Mouse (Mus musculus): ENCODE data around the gene Gna12. TPM values are rescaled to one million over a fixed set of nuclear protein-coding genes. Genes with fewer than 3 reads are reported as not detected.

Gene Gna12
- polyA plus RNA-seq, 1 experiment from 2014 or later, result 9.4 TPM

GRCm38 (mm10) chr5:140815059-140815728 lies 15.0 kb downstream of the Gna12 start:
- 11% methylated on average over 9 of the region's 9 CpGs for WGBS
- ATAC-seq (ENCODE audit: extremely low read depth, insufficient number of reproducible peaks, low FRiP score, low TSS enrichment), result no peak
- peak overlapping the region; percentile 47 for H3K4me2 ChIP-seq

GRCm38 (mm10) chr5:140814403-140814802 lies 15.8 kb downstream of the Gna12 start:
- H3K4me2 ChIP-seq, result no peak overlapping the region
- H3K4me3 ChIP-seq, result no peak overlapping the region
- 80% methylated on average over 5 of the region's 5 CpGs for WGBS
- peaks cover 93% of the 10 kb centered on the region for H3K4me1 ChIP-seq
- no peak for ATAC-seq (ENCODE audit: extremely low read depth, insufficient number of reproducible peaks, low FRiP score, low TSS enrichment)
- H3K27me3 ChIP-seq (replicated peaks), result no peaks in the 10 kb centered on the region
- no peaks in the 10 kb centered on the region for H3K9me3 ChIP-seq
- peaks cover 5% of the 10 kb centered on the region; the same call in 1 of the 2 replicates for H3K36me3 ChIP-seq
- H3K9ac ChIP-seq, result no peak overlapping the region
- no peak overlapping the region for H3K27ac ChIP-seq (replicated peaks)

More at GRCm38 (mm10) chr5:140815059-140815728, 15.0 kb downstream of the Gna12 start:
- H3K36me3 ChIP-seq, result peaks cover 5% of the 10 kb centered on the region; the same call in 1 of the 2 replicates
- H3K4me1 ChIP-seq, result peaks cover 93% of the 10 kb centered on the region
- H3K27me3 ChIP-seq (replicated peaks), result no peaks in the 10 kb centered on the region
- peak overlapping the region; percentile 70 for H3K27ac ChIP-seq (replicated peaks)
- H3K9me3 ChIP-seq, result no peaks in the 10 kb centered on the region
- no peak overlapping the region for H3K4me3 ChIP-seq
- peak overlapping the region; percentile 15; the same call in 1 of the 2 replicates for H3K9ac ChIP-seq

- 45% methylated on average over 4 of the region's 4 CpGs for WGBS
- no peak overlapping the region for H3K9ac ChIP-seq
- no peak for ATAC-seq (ENCODE audit: extremely low read depth, insufficient number of reproducible peaks, low FRiP score, low TSS enrichment)
- peaks cover 4% of the 10 kb centered on the region; the same call in 1 of the 2 replicates for H3K36me3 ChIP-seq
- no peak overlapping the region for H3K27ac ChIP-seq (replicated peaks)
- H3K9me3 ChIP-seq, result no peaks in the 10 kb centered on the region
- no peak overlapping the region for H3K4me2 ChIP-seq
- H3K4me1 ChIP-seq, result peaks cover 88% of the 10 kb centered on the region
- H3K4me3 ChIP-seq, result no peak overlapping the region
- no peaks in the 10 kb centered on the region for H3K27me3 ChIP-seq (replicated peaks)
Observed at GRCm38 (mm10) chr5:140812699-140813098, 17.5 kb downstream of the Gna12 start.

- no peak for ATAC-seq (ENCODE audit: extremely low read depth, insufficient number of reproducible peaks, low FRiP score, low TSS enrichment)
- H3K27me3 ChIP-seq (replicated peaks), result no peaks in the 10 kb centered on the region
- H3K4me1 ChIP-seq, result peaks cover 88% of the 10 kb centered on the region
- 0 out of 2 replicates have a peak, but pooled peaks cover 4% of the 10 kb centered on the region for H3K36me3 ChIP-seq
- H3K4me3 ChIP-seq, result no peak overlapping the region
- 71% methylated on average over 5 of the region's 5 CpGs for WGBS
- no peak overlapping the region for H3K27ac ChIP-seq (replicated peaks)
- H3K9ac ChIP-seq, result no peak overlapping the region
- H3K4me2 ChIP-seq, result no peak overlapping the region
- no peaks in the 10 kb centered on the region for H3K9me3 ChIP-seq
Observed at GRCm38 (mm10) chr5:140812063-140812462, 18.2 kb downstream of the Gna12 start.

- H3K9ac ChIP-seq, result no peak overlapping the region
- no peak overlapping the region for H3K4me2 ChIP-seq
- H3K4me3 ChIP-seq, result no peak overlapping the region
- H3K9me3 ChIP-seq, result no peaks in the 10 kb centered on the region
- 52% methylated on average over 2 of the region's 2 CpGs for WGBS
- no peaks in the 10 kb centered on the region for H3K27me3 ChIP-seq (replicated peaks)
- peaks cover 88% of the 10 kb centered on the region for H3K4me1 ChIP-seq
- 0 out of 2 replicates have a peak, but pooled peaks cover 4% of the 10 kb centered on the region for H3K36me3 ChIP-seq
- ATAC-seq (ENCODE audit: extremely low read depth, insufficient number of reproducible peaks, low FRiP score, low TSS enrichment), result no peak
- H3K27ac ChIP-seq (replicated peaks), result no peak overlapping the region
Observed at GRCm38 (mm10) chr5:140811390-140811789, 18.8 kb downstream of the Gna12 start.

- Histone ChIP-seq H3K27ac (replicated peaks) (no peak overlapping the region; the same call in 1 of the 2 replicates), H3K4me1 (peaks cover 79% of the 10 kb centered on the region), H3K36me3 (0 out of 2 replicates have a peak, but pooled peaks cover 4% of the 10 kb centered on the region), H3K27me3 (replicated peaks) (no peaks in the 10 kb centered on the region), H3K9me3 (no peaks in the 10 kb centered on the region), H3K4me3 (no peak overlapping the region), H3K9ac (no peak overlapping the region), H3K4me2 (no peak overlapping the region)
- 37% methylated on average over 2 of the region's 2 CpGs for WGBS
- no peak for ATAC-seq (ENCODE audit: extremely low read depth, insufficient number of reproducible peaks, low FRiP score, low TSS enrichment)
Observed at GRCm38 (mm10) chr5:140806939-140807338, 23.3 kb downstream of the Gna12 start.

- no peak overlapping the region for H3K4me2 ChIP-seq
- H3K27ac ChIP-seq (replicated peaks), result no peak overlapping the region
- 0 out of 2 replicates have a peak, but pooled peaks cover 4% of the 10 kb centered on the region for H3K36me3 ChIP-seq
- no peaks in the 10 kb centered on the region for H3K9me3 ChIP-seq
- WGBS, result 81% methylated on average over 2 of the region's 2 CpGs
- ATAC-seq (ENCODE audit: extremely low read depth, insufficient number of reproducible peaks, low FRiP score, low TSS enrichment), result no peak
- no peaks in the 10 kb centered on the region for H3K27me3 ChIP-seq (replicated peaks)
- no peak overlapping the region for H3K4me3 ChIP-seq
- no peak overlapping the region for H3K9ac ChIP-seq
- peaks cover 79% of the 10 kb centered on the region for H3K4me1 ChIP-seq
Observed at GRCm38 (mm10) chr5:140806252-140806651, 24.0 kb downstream of the Gna12 start.

- Histone ChIP-seq H3K27ac (replicated peaks) (no peak overlapping the region), H3K9ac (no peak overlapping the region), H3K36me3 (no peaks in the 10 kb centered on the region), H3K9me3 (no peaks in the 10 kb centered on the region), H3K27me3 (replicated peaks) (no peaks in the 10 kb centered on the region), H3K4me1 (peaks cover 89% of the 10 kb centered on the region), H3K4me2 (no peak overlapping the region), H3K4me3 (no peak overlapping the region)
- ATAC-seq (ENCODE audit: extremely low read depth, insufficient number of reproducible peaks, low FRiP score, low TSS enrichment), result no peak
- WGBS, result 76% methylated on average over 5 of the region's 5 CpGs
Observed at GRCm38 (mm10) chr5:140801782-140802181, 28.4 kb downstream of the Gna12 start.

- no peak overlapping the region for H3K9ac ChIP-seq
- H3K27me3 ChIP-seq (replicated peaks), result no peaks in the 10 kb centered on the region
- H3K4me2 ChIP-seq, result no peak overlapping the region
- whole genome bisulfite sequencing, result 65% methylated on average over 6 of the region's 6 CpGs
- peak overlapping the region; percentile 43; the same call in 1 of the 2 replicates for H3K27ac ChIP-seq (replicated peaks)
- H3K9me3 ChIP-seq, result no peaks in the 10 kb centered on the region
- H3K4me3 ChIP-seq, result no peak overlapping the region
- H3K4me1 ChIP-seq, result peaks cover 91% of the 10 kb centered on the region
- H3K36me3 ChIP-seq, result no peaks in the 10 kb centered on the region
- ATAC-seq (ENCODE audit: extremely low read depth, insufficient number of reproducible peaks, low FRiP score, low TSS enrichment), result no peak
Observed at GRCm38 (mm10) chr5:140800288-140800923, 29.8 kb downstream of the Gna12 start.

- 47% methylated on average over 2 of the region's 2 CpGs for WGBS
- no peaks in the 10 kb centered on the region for H3K27me3 ChIP-seq (replicated peaks)
- ATAC-seq (ENCODE audit: extremely low read depth, insufficient number of reproducible peaks, low FRiP score, low TSS enrichment), result no peak
- peaks cover 91% of the 10 kb centered on the region for H3K4me1 ChIP-seq
- no peaks in the 10 kb centered on the region for H3K9me3 ChIP-seq
- no peaks in the 10 kb centered on the region for H3K36me3 ChIP-seq
- H3K4me3 ChIP-seq, result no peak overlapping the region
- H3K9ac ChIP-seq, result peak overlapping the region; percentile 54; the same call in 1 of the 2 replicates
- peak overlapping the region; percentile 78 for H3K27ac ChIP-seq (replicated peaks)
- H3K4me2 ChIP-seq, result no peak overlapping the region
Observed at GRCm38 (mm10) chr5:140799190-140799589, 31.0 kb downstream of the Gna12 start.

- Histone ChIP-seq H3K9me3 (no peaks in the 10 kb centered on the region), H3K36me3 (no peaks in the 10 kb centered on the region), H3K9ac (peak overlapping the region; percentile 67), H3K4me3 (no peak overlapping the region), H3K4me1 (peaks cover 91% of the 10 kb centered on the region), H3K27ac (replicated peaks) (peak overlapping the region; percentile 78), H3K4me2 (peak overlapping the region; percentile 56), H3K27me3 (replicated peaks) (no peaks in the 10 kb centered on the region)
- WGBS, result 45% methylated on average over 5 of the region's 5 CpGs
- ATAC-seq (ENCODE audit: extremely low read depth, insufficient number of reproducible peaks, low FRiP score, low TSS enrichment), result no peak
Observed at GRCm38 (mm10) chr5:140798775-140799174, 31.5 kb downstream of the Gna12 start.

Data from heart, embryonic 13.5 days (tissue).